Mouse (Mus musculus) brain, embryonic 14.5 days (tissue): ENCODE measurements around the gene Gm17662.

Experiments
- CTCF ChIP-seq: fragments of 200-500 bp; IDR thresholded peaks from 2 replicates; pipeline ENCODE4 v1.5.1; 2012; ENCODE audit warnings: inconsistent platforms, mild to moderate bottlenecking, moderate library complexity, borderline replicate concordance; ENCODE audit not compliant: insufficient read depth, insufficient read length; ENCODE audit errors: extremely low read depth
- POLR2A ChIP-seq: fragments of 200-500 bp; IDR thresholded peaks from 2 replicates; pipeline ENCODE4 v1.6.1; 2012; ENCODE audit warnings: mild to moderate bottlenecking, inconsistent platforms, borderline replicate concordance; ENCODE audit not compliant: poor library complexity, insufficient read depth, insufficient read length, severe bottlenecking; ENCODE audit errors: extremely low read depth

DNA sequence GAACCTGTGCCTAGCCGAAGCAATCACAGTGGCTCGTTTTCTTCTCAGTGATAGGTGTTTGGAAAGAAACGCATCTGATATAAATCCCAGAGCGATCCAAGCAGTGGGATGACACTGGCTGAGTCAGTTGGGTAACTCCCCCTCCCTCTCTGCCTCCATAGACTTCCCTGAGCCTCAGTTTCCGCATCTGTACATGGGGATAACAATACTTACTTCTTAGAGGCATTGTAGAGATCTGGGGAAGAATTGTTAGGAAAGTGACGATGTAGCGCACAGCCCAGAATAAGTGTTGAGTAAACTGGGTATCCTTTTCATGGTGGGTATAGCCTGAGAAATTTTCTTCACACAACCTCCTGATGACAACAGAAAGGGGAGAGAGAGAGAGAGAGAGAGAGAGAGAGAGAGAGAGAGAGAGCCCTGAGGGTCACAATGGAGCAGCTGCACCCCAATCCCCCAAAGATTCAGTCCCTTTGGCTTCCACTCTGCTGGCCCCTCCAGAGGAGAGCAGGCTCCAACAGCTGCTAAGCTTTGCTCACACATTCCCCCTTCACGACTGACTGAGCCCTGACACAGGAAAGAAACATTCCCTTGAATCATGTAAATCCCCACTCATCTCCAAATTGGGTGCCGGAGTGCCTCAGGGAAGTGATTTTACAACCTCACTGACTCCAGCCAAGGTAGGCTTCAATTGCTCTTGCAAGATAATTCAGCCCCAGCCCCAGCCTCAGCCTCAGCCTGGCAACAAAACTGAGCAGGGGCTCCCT, 31.6 kb downstream of the Gm17662 start:
- TF ChIP-seq CTCF (no peak), POLR2A (no peak)
